Mouse (Mus musculus): ENCODE results near the gene Casc4.
"Not testable (repeated sequence)": the region's sequence is repeated elsewhere in the genome, so short reads cannot be mapped to it uniquely, and the experiment has no call there.

Casc4 gene

GRCm38 (mm10) chr2:121909975-121910374 is 43.2 kb downstream of the Casc4 start:
- no peak for DNase-seq (ENCODE audit: extremely low spot score, low read depth, low spot score)

- no peak for DNase-seq (ENCODE audit: extremely low spot score, low read depth, low spot score)
Observed at GRCm38 (mm10) chr2:121916047-121916970, 49.5 kb downstream of the Casc4 start.

- DNase-seq (ENCODE audit: extremely low spot score, low read depth, low spot score) = not testable (repeated sequence)
Observed at GRCm38 (mm10) chr2:121937624-121938023, 70.9 kb downstream of the Casc4 start.

DNA sequence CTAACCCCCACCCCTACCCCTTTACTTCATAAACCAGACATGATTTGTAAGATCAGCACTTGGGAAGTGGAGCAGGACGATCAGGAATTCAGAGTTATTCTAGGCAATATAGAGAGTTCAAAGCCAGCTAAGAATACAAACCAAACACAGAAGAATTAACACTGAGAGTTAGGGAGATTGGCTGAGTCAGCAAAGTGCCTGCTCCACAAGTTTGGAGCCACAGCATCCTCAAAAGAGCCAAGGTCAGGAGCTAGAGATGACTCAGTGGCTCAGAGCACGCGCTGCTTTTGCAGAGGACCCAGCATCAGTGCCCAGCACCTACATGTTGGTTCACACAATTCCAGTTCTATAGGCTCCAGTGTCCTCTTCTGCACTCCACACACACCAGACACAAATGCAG is 76.6 kb downstream of the Casc4 start:
- no peak for DNase-seq (ENCODE audit: extremely low spot score, low read depth, low spot score)

- no peak for DNase-seq (ENCODE audit: extremely low spot score, low read depth, low spot score)
Observed at GRCm38 (mm10) chr2:121954971-121955656, 88.3 kb downstream of the Casc4 start.

GRCm38 (mm10) chr2:121955765-121956223 is 89.0 kb downstream of the Casc4 start, which contains the start of the genes Ctdspl2 and Mageb3:
Gene Ctdspl2, plus strand, starts transcription at chr2:121956001.
Gene Mageb3, minus strand, starts transcription at chr2:121956092.
- peak; percentile 79 for DNase-seq (ENCODE audit: extremely low spot score, low read depth, low spot score)

- peak; percentile 26 for DNase-seq (ENCODE audit: extremely low spot score, low read depth, low spot score)
Observed at GRCm38 (mm10) chr2:121956224-121957018, 89.7 kb downstream of the Casc4 start.

DNA sequence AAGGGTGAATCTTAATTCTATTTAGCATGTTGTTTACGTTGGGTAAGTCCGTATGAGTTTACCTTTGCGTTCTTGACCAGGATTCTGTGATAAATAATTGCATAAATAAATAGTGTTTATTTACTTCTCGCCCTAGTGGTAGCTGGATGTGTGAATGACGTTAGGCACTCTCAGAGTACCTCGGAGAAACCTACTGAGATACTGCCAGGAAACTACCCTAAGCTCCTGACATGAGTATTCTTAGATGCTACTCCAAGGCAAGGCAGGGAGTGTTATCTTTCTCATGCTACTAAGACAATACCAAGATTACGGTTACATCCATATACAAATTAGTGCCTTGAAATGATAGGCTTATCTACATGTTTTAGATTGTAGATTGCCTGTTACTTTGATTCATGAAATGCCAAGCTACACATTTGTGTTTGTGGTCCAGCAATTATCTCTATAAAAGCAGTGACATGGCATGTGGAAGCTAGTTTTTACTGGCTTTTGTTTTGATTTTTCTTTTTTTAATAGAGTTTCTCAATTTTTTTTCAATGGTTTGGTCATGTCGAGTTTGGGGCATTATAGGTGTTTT is 90.5 kb downstream of the Casc4 start:
- DNase-seq (ENCODE audit: extremely low spot score, low read depth, low spot score) = no peak

All from hindlimb bud, embryonic 11.5 days (tissue).